Mouse (Mus musculus) midbrain, embryonic 13.5 days (tissue): ENCODE results near the gene Kif20b. TPM values are rescaled to one million over a fixed set of nuclear protein-coding genes. Genes with fewer than 3 reads are reported as not detected.

Experiments used
- ATAC-seq: fragments of 200-750 bp; cut with Nextera tagmentation; 2 replicates; pipeline ENCODE4 v1.8.0; 2017; ENCODE audit warnings: mild to moderate bottlenecking, moderate TSS enrichment, moderate library complexity
- H3K27ac ChIP-seq: fragments of 300-500 bp; sonication (generic); 2 replicates; pipeline ENCODE4 v1.5.1; 2015; ENCODE audit warnings: inconsistent platforms, mild to moderate bottlenecking, moderate library complexity
- H3K27me3 ChIP-seq: fragments of 300-500 bp; sonication (generic); 2 replicates; pipeline ENCODE4 v1.6.1; 2015; ENCODE audit warnings: mild to moderate bottlenecking, inconsistent platforms
- H3K36me3 ChIP-seq: fragments of 300-500 bp; sonication (generic); 2 replicates; pipeline ENCODE4 v1.6.1; 2015; ENCODE audit warnings: mild to moderate bottlenecking, inconsistent platforms
- H3K4me1 ChIP-seq: fragments of 300-500 bp; sonication (generic); replicated peaks from 2 replicates; pipeline ENCODE4 v1.6.1; 2015; ENCODE audit warnings: inconsistent platforms
- H3K4me2 ChIP-seq: fragments of 300-500 bp; sonication (generic); replicated peaks from 2 replicates; pipeline ENCODE4 v1.6.1; 2015; ENCODE audit warnings: moderate library complexity, mild to moderate bottlenecking, inconsistent platforms
- H3K4me3 ChIP-seq: fragments of 300-500 bp; sonication (generic); replicated peaks from 2 replicates; pipeline ENCODE4 v1.5.1; 2015; ENCODE audit warnings: mild to moderate bottlenecking, inconsistent platforms
- H3K9ac ChIP-seq: fragments of 300-500 bp; sonication (generic); replicated peaks from 2 replicates; pipeline ENCODE4 v1.6.1; 2015; ENCODE audit warnings: mild to moderate bottlenecking, inconsistent platforms
- H3K9me3 ChIP-seq: fragments of 300-500 bp; sonication (generic); 2 replicates; pipeline ENCODE4 v1.6.1; 2016; ENCODE audit warnings: mild to moderate bottlenecking, inconsistent platforms
- WGBS: fragments of 180-500 bp; shearing (Covaris S2); methylation state at CpG from one replicate; pipeline ENCODE4 v1.1.7; 2015; 5-methylcytosine and 5-hydroxymethylcytosine counted together
- microRNA counts: library from miRNA; unstranded; fragments of <30 nt; microRNA quantifications from one replicate; lab custom pipeline; 2016
- microRNA-seq: library from miRNA; unstranded; fragments of <30 nt; microRNA quantifications from one replicate; pipeline ENCODE4, GENCODE M21; 2016
- polyA plus RNA-seq: library from polyadenylated mRNA; unstranded; fragments of >200 nt; fragmentation: Nextera tagmentation; extraction: Ambion mirVana; gene quantifications from 2 replicates; pipeline ENCODE4 v1.2.1, GENCODE M21; 2015

Kif20b gene
- polyA plus RNA-seq, 1 experiment from 2014 or later = 33.4 TPM

- ATAC-seq = no peak
- Histone ChIP-seq H3K9ac (no peak overlapping the region), H3K4me2 (no peak overlapping the region), H3K36me3 (peaks cover 30% of the 10 kb centered on the region), H3K9me3 (no peaks in the 10 kb centered on the region), H3K27me3 (no peaks in the 10 kb centered on the region), H3K4me3 (no peak overlapping the region), H3K4me1 (no peaks in the 10 kb centered on the region), H3K27ac (no peak overlapping the region)
- WGBS = 97% methylated on average over 1 of the region's 1 CpGs
These were observed 25.0 kb downstream of the Kif20b start for GRCm38 (mm10) chr19:34947206-34947605.

- no peak for ATAC-seq
- H3K4me3 ChIP-seq = no peak overlapping the region
- no peaks in the 10 kb centered on the region for H3K4me1 ChIP-seq
- WGBS = 92% methylated on average over 11 of the region's 11 CpGs
- H3K9ac ChIP-seq = no peak overlapping the region
- no peak overlapping the region for H3K4me2 ChIP-seq
- H3K36me3 ChIP-seq = peaks cover 37% of the 10 kb centered on the region
- H3K27ac ChIP-seq = no peak overlapping the region
- H3K9me3 ChIP-seq = no peaks in the 10 kb centered on the region
- H3K27me3 ChIP-seq = no peaks in the 10 kb centered on the region
These were observed 31.8 kb downstream of the Kif20b start for GRCm38 (mm10) chr19:34953842-34954541.

- no peaks in the 10 kb centered on the region for H3K27me3 ChIP-seq
- no peak overlapping the region for H3K27ac ChIP-seq
- peaks cover 20% of the 10 kb centered on the region for H3K36me3 ChIP-seq
- ATAC-seq = no peak
- WGBS = 89% methylated on average over 11 of the region's 11 CpGs
- no peaks in the 10 kb centered on the region for H3K4me1 ChIP-seq
- no peak overlapping the region for H3K4me3 ChIP-seq
- no peak overlapping the region for H3K9ac ChIP-seq
- no peak overlapping the region for H3K4me2 ChIP-seq
- no peaks in the 10 kb centered on the region for H3K9me3 ChIP-seq
These were observed 37.2 kb downstream of the Kif20b start for GRCm38 (mm10) chr19:34959369-34959768.

- Histone ChIP-seq H3K27me3 (no peaks in the 10 kb centered on the region), H3K9ac (no peak overlapping the region), H3K27ac (no peak overlapping the region), H3K36me3 (no peaks in the 10 kb centered on the region), H3K4me1 (no peaks in the 10 kb centered on the region), H3K4me3 (no peak overlapping the region), H3K9me3 (no peaks in the 10 kb centered on the region), H3K4me2 (no peak overlapping the region)
- WGBS = 70% methylated on average over 2 of the region's 2 CpGs
- ATAC-seq = no peak
These were observed 62.6 kb downstream of the Kif20b start for GRCm38 (mm10) chr19:34984742-34985141.

GRCm38 (mm10) chr19:34990443-34990842 lies 68.3 kb downstream of the Kif20b start:
- Histone ChIP-seq H3K9me3 (no peaks in the 10 kb centered on the region), H3K36me3 (no peaks in the 10 kb centered on the region), H3K4me3 (no peak overlapping the region), H3K27me3 (no peaks in the 10 kb centered on the region), H3K4me2 (no peak overlapping the region), H3K9ac (no peak overlapping the region), H3K27ac (no peak overlapping the region), H3K4me1 (no peaks in the 10 kb centered on the region)
- no peak for ATAC-seq
- 81% methylated on average over 4 of the region's 4 CpGs for WGBS

GRCm38 (mm10) chr19:34992969-34993527 lies 70.9 kb downstream of the Kif20b start:
- 15% methylated on average over 1 of the region's 1 CpGs for WGBS
- peak; percentile 78 for ATAC-seq
- H3K4me3 ChIP-seq = no peak overlapping the region
- no peaks in the 10 kb centered on the region for H3K36me3 ChIP-seq
- H3K9me3 ChIP-seq = no peaks in the 10 kb centered on the region
- no peak overlapping the region for H3K9ac ChIP-seq
- no peak overlapping the region for H3K4me2 ChIP-seq
- no peaks in the 10 kb centered on the region for H3K27me3 ChIP-seq
- H3K27ac ChIP-seq = no peak overlapping the region
- H3K4me1 ChIP-seq = no peaks in the 10 kb centered on the region

GRCm38 (mm10) chr19:35015058-35015457 lies 92.9 kb downstream of the Kif20b start:
- Histone ChIP-seq H3K4me2 (no peak overlapping the region), H3K4me3 (no peak overlapping the region), H3K4me1 (no peaks in the 10 kb centered on the region), H3K9ac (no peak overlapping the region), H3K9me3 (no peaks in the 10 kb centered on the region), H3K27ac (no peak overlapping the region), H3K27me3 (no peaks in the 10 kb centered on the region), H3K36me3 (no peaks in the 10 kb centered on the region)
- no peak for ATAC-seq
- 59% methylated on average over 3 of the region's 3 CpGs for WGBS

GRCm38 (mm10) chr19:35017474-35018208 lies 95.5 kb downstream of the Kif20b start:
- ATAC-seq = no peak
- H3K4me2 ChIP-seq = no peak overlapping the region
- H3K4me1 ChIP-seq = no peaks in the 10 kb centered on the region
- H3K27me3 ChIP-seq = no peaks in the 10 kb centered on the region
- no peak overlapping the region for H3K27ac ChIP-seq
- no peaks in the 10 kb centered on the region for H3K36me3 ChIP-seq
- no peaks in the 10 kb centered on the region for H3K9me3 ChIP-seq
- 75% methylated on average over 4 of the region's 4 CpGs for WGBS
- no peak overlapping the region for H3K4me3 ChIP-seq
- H3K9ac ChIP-seq = no peak overlapping the region

GRCm38 (mm10) chr19:35018209-35018581 lies 96.0 kb downstream of the Kif20b start:
- H3K9ac ChIP-seq = no peak overlapping the region
- H3K4me2 ChIP-seq = no peak overlapping the region
- WGBS = 89% methylated on average over 4 of the region's 4 CpGs
- H3K27me3 ChIP-seq = no peaks in the 10 kb centered on the region
- H3K4me3 ChIP-seq = no peak overlapping the region
- H3K9me3 ChIP-seq = no peaks in the 10 kb centered on the region
- H3K27ac ChIP-seq = no peak overlapping the region
- ATAC-seq = no peak
- no peaks in the 10 kb centered on the region for H3K4me1 ChIP-seq
- H3K36me3 ChIP-seq = no peaks in the 10 kb centered on the region

MicroRNA genes within 50 kb of the gene (microRNA counts, 519-probe panel; counts per million panel counts)
- microRNA mmu-miR-1950 (lab: Ali Mortazavi, UCI) = 110 counts per million, percentile 56 among the panel's probes with 10 or more counts

Small RNA genes within 50 kb of the gene (microRNA-seq; reads per million reads assigned to microRNA genes)
- gene Mir1950 = 0.62 reads per million

Other genes with a start within 250 kb of the Kif20b start
- 2.1 and 2.3 TPM in 2 replicates for gene Slc16a12, start 175.1 kb upstream of the Kif20b start, polyA plus RNA-seq
- gene Pank1, start 42.9 kb upstream of the Kif20b start, polyA plus RNA-seq = 6.4 and 6.5 TPM in 2 replicates